Mouse (Mus musculus): ENCODE measurements at regions not wholly inside any gene's neighbourhood (a gene's known extent, or its start where the extent isn't known, plus 50 kb on each side); places are given as distances from the start of the nearest gene placed in this dataset.

GRCm38 (mm10) chr11:64600201-64601102 is 164.0 kb upstream of the F930015N05Rik start:
- no peak for TF ChIP-seq EP300 (IDR thresholded peaks at IDR 0.05; ENCODE audit: low read depth)
- no peak for TF ChIP-seq CTCF (IDR thresholded peaks at IDR 0.05; ENCODE audit: low read depth)

Measured in liver, postnatal 0 days (tissue).